Mouse (Mus musculus): Measurements from ENCODE around the gene Wfdc15a. TPM values are rescaled to one million over a fixed set of nuclear protein-coding genes. Genes with fewer than 3 reads are reported as not detected.

Wfdc15a gene
- polyA plus RNA-seq, 1 experiment from 2014 or later: not detected

GRCm38 (mm10) chr2:164150086-164150760 is 49.7 kb downstream of the Wfdc15a start:
- Histone ChIP-seq H3K9me3 (replicated peaks) (no peaks in the 10 kb centered on the region), H3K27me3 (replicated peaks) (no peaks in the 10 kb centered on the region), H3K4me2 (no peak overlapping the region), H3K36me3 (peaks cover 29% of the 10 kb centered on the region), H3K9ac (replicated peaks) (no peak overlapping the region), H3K27ac (replicated peaks) (peak overlapping the region; percentile 52), H3K4me3 (replicated peaks) (no peak overlapping the region), H3K4me1 (peaks cover 3% of the 10 kb centered on the region; the same call in 1 of the 2 replicates)
- 35% methylated on average over 14 of the region's 14 CpGs for WGBS
- ATAC-seq (ENCODE audit: low FRiP score): no peak

Other genes starting within 250 kb of the Wfdc15a start
- gene Ywhab, start 205.2 kb downstream of the Wfdc15a start, polyA plus RNA-seq (2015; fragmentation: Nextera tagmentation; extraction: Ambion mirVana): 487 and 519 TPM in 2 replicates
- 1.1 and 1.7 TPM in 2 replicates for gene Pabpc1l, start 174.7 kb downstream of the Wfdc15a start, polyA plus RNA-seq (2015; fragmentation: Nextera tagmentation; extraction: Ambion mirVana)
- gene Stk4, start 129.8 kb downstream of the Wfdc15a start, polyA plus RNA-seq (2015; fragmentation: Nextera tagmentation; extraction: Ambion mirVana): 15.4 and 19.0 TPM in 2 replicates
- gene Tomm34, start 129.0 kb downstream of the Wfdc15a start, polyA plus RNA-seq (2015; fragmentation: Nextera tagmentation; extraction: Ambion mirVana): 49.5 and 53.9 TPM in 2 replicates
- 1.8 and 2.4 TPM in 2 replicates for gene Kcns1, start 29.0 kb downstream of the Wfdc15a start, polyA plus RNA-seq (2015; fragmentation: Nextera tagmentation; extraction: Ambion mirVana)
- gene Wfdc5, start 17.4 kb downstream of the Wfdc15a start, polyA plus RNA-seq (2015; fragmentation: Nextera tagmentation; extraction: Ambion mirVana): not detected in 2 replicates
- gene Wfdc12, start 9.5 kb downstream of the Wfdc15a start, polyA plus RNA-seq (2015; fragmentation: Nextera tagmentation; extraction: Ambion mirVana): not detected in 2 replicates
- gene Wfdc15b, start 21.5 kb upstream of the Wfdc15a start, polyA plus RNA-seq (2015; fragmentation: Nextera tagmentation; extraction: Ambion mirVana): 2.5 TPM in 1 of 2 replicates, not detected in the other
- gene Svs2, start 38.3 kb upstream of the Wfdc15a start, polyA plus RNA-seq (2015; fragmentation: Nextera tagmentation; extraction: Ambion mirVana): not detected in 2 replicates
- gene Svs3b, start 56.5 kb upstream of the Wfdc15a start, polyA plus RNA-seq (2015; fragmentation: Nextera tagmentation; extraction: Ambion mirVana): not detected in 2 replicates
- not detected in 2 replicates for gene Svs4, start 78.3 kb upstream of the Wfdc15a start, polyA plus RNA-seq (2015; fragmentation: Nextera tagmentation; extraction: Ambion mirVana)
- not detected in 2 replicates for gene Svs3a, start 89.1 kb upstream of the Wfdc15a start, polyA plus RNA-seq (2015; fragmentation: Nextera tagmentation; extraction: Ambion mirVana)
- gene Svs6, start 116.6 kb upstream of the Wfdc15a start, polyA plus RNA-seq (2015; fragmentation: Nextera tagmentation; extraction: Ambion mirVana): not detected in 2 replicates
- not detected in 2 replicates for gene Svs5, start 132.6 kb upstream of the Wfdc15a start, polyA plus RNA-seq (2015; fragmentation: Nextera tagmentation; extraction: Ambion mirVana)
- gene Slpi, start 189.0 kb upstream of the Wfdc15a start, polyA plus RNA-seq (2015; fragmentation: Nextera tagmentation; extraction: Ambion mirVana): 0.36 and 0.43 TPM in 2 replicates
- 0.17 and 0.61 TPM in 2 replicates for gene Rbpjl, start 203.0 kb upstream of the Wfdc15a start, polyA plus RNA-seq (2015; fragmentation: Nextera tagmentation; extraction: Ambion mirVana)
- gene Matn4, start 205.0 kb upstream of the Wfdc15a start, polyA plus RNA-seq (2015; fragmentation: Nextera tagmentation; extraction: Ambion mirVana): 8.5 and 11.1 TPM in 2 replicates
- 9.0 and 26.2 TPM in 2 replicates for gene Sdc4, start 243.8 kb upstream of the Wfdc15a start, polyA plus RNA-seq (2015; fragmentation: Nextera tagmentation; extraction: Ambion mirVana)

Measured in neural tube, embryonic 15.5 days (tissue).